Mouse (Mus musculus) heart, postnatal 0 days (tissue): ENCODE data around the gene Cela3b. TPM values are rescaled to one million over a fixed set of nuclear protein-coding genes. Genes with fewer than 3 reads are reported as not detected.

Experiments used
- ATAC-seq: fragments of 200-750 bp; cut with Nextera tagmentation; 2 replicates; pipeline ENCODE4 v1.8.0; 2017; ENCODE audit warnings: low read depth, moderate number of reproducible peaks, moderate library complexity; ENCODE audit not compliant: insufficient read depth
- DNase-seq: peaks from one replicate; pipeline ENCODE4 v3.0.0-alpha.2; 2016; ENCODE audit warnings: low spot score
- H3K27ac ChIP-seq: fragments of 300-500 bp; sonication (generic); 2 replicates; pipeline ENCODE4 v1.5.1; 2014; ENCODE audit warnings: low read depth, mild to moderate bottlenecking
- H3K27me3 ChIP-seq: fragments of 300-500 bp; sonication (generic); 2 replicates; pipeline ENCODE4 v1.6.1; 2014; ENCODE audit warnings: low read length, mixed read lengths; ENCODE audit not compliant: control insufficient read depth, insufficient read depth
- H3K36me3 ChIP-seq: fragments of 300-500 bp; sonication (generic); replicated peaks from 2 replicates; pipeline ENCODE4 v1.6.1; 2014; ENCODE audit warnings: low read length, mixed read lengths; ENCODE audit not compliant: control insufficient read depth, insufficient read depth
- H3K4me1 ChIP-seq: fragments of 300-500 bp; sonication (generic); 2 replicates; pipeline ENCODE4 v1.6.1; 2014; ENCODE audit warnings: antibody characterized with exemption; ENCODE audit not compliant: control insufficient read depth, insufficient read depth
- H3K4me2 ChIP-seq: fragments of 300-500 bp; sonication (generic); 2 replicates; pipeline ENCODE4 v1.6.1; 2014; ENCODE audit warnings: low read depth, mild to moderate bottlenecking, low read length, moderate library complexity
- H3K4me3 ChIP-seq: fragments of 300-500 bp; sonication (generic); 2 replicates; pipeline ENCODE4 v1.5.1; 2014; ENCODE audit warnings: low read depth, low read length
- H3K9ac ChIP-seq: fragments of 300-500 bp; sonication (generic); replicated peaks from 2 replicates; pipeline ENCODE4 v1.6.1; 2014; ENCODE audit warnings: low read depth, low read length, mixed read lengths
- H3K9me3 ChIP-seq: fragments of 300-500 bp; sonication (generic); replicated peaks from 2 replicates; pipeline ENCODE4 v1.6.1; 2016; ENCODE audit warnings: low read length; ENCODE audit not compliant: control insufficient read depth
- CTCF ChIP-seq: IDR thresholded peaks from 2 replicates; pipeline ENCODE4 v1.5.1; 2016; ENCODE audit warnings: antibody characterized with exemption, control low read depth, low read depth
- EP300 ChIP-seq: IDR thresholded peaks from 2 replicates; pipeline ENCODE4 v1.6.1; 2016; ENCODE audit warnings: antibody characterized with exemption, low read depth
- WGBS: fragments of 180-500 bp; shearing (Covaris S2); extraction: QIAGEN DNeasy Blood & Tissue Kit; methylation state at CpG from one replicate; pipeline ENCODE4 v1.1.7; 2014; 5-methylcytosine and 5-hydroxymethylcytosine counted together
- polyA plus RNA-seq: library from polyadenylated mRNA; unstranded; fragments of >200 nt; fragmentation: Nextera tagmentation; extraction: Ambion mirVana; gene quantifications from 2 replicates; pipeline ENCODE4 v1.2.1, GENCODE M21; 2015
- total RNA-seq: library from RNA; depleted of rRNA; stranded (reverse); fragments of >200 nt; gene quantifications from 2 replicates; pipeline ENCODE4 v1.2.3, GENCODE M21; 2014; ENCODE audit warnings: low replicate concordance

Cela3b gene
- total and polyA plus RNA-seq, 2 experiments from 2014 or later, result not detected

DNA sequence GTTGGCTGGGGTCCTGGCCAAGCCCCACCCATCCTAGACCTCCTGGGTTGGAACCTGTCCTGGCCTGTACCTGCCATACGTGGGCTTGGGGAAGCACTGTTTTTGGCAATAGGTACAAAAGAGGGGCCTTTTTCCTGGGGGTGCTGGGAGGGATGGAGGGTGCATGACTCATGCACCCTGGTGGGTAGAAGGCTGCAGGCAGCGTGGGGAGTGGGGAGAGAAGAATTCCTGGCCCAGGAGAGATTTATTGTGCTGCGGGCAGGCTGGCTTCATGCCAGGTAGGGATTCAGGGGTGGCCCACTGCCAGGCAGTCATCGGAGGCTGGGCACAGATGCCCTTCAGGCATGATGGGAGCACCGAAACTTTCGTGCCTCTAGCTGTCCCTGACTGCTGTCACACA lies 17.9 kb upstream of the Cela3b start:
- Histone ChIP-seq H3K4me2 (no peak overlapping the region), H3K27ac (peak overlapping the region; percentile 52), H3K9me3 (no peaks in the 10 kb centered on the region), H3K36me3 (no peaks in the 10 kb centered on the region), H3K27me3 (no peaks in the 10 kb centered on the region), H3K9ac (0 out of 2 replicates have a peak overlapping the region, but pooled peaks have one; percentile 23), H3K4me3 (no peak overlapping the region), H3K4me1 (peaks cover 26% of the 10 kb centered on the region)
- DNase-seq (peak; percentile 53), ATAC-seq (peak; percentile 72)
- 12% methylated on average over 6 of the region's 6 CpGs for WGBS
- TF ChIP-seq CTCF, result no peak
- no peak for TF ChIP-seq EP300

GRCm38 (mm10) chr4:137447363-137448196 lies 17.2 kb upstream of the Cela3b start:
- Histone ChIP-seq H3K4me2 (no peak overlapping the region), H3K27me3 (no peaks in the 10 kb centered on the region), H3K4me1 (peaks cover 25% of the 10 kb centered on the region), H3K4me3 (no peak overlapping the region), H3K27ac (peak overlapping the region; percentile 52), H3K36me3 (no peaks in the 10 kb centered on the region), H3K9ac (no peak overlapping the region), H3K9me3 (no peaks in the 10 kb centered on the region)
- no peak for DNase-seq
- WGBS, result 46% methylated on average over 7 of the region's 7 CpGs
- no peak for TF ChIP-seq EP300
- TF ChIP-seq CTCF, result no peak
- ATAC-seq, result no peak

DNA sequence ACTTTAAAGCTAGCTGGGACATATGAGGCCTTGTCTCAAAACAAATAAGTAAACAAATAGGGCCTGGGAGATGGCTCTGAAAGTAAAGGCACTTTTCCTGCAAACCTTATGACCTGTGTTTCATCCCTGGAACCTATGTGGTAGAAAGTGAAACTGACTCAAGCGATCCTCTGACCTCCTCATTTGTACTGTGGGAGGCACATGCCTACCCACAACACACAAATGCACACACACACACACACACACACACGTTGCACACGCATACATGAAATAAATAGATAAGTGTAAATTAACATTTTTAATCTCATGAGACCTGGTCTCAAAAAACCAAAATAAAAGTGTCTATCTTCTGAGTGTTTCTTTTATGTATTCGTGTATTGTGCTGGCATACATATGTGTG lies 15.5 kb upstream of the Cela3b start:
- TF ChIP-seq CTCF, result no peak
- no peak for TF ChIP-seq EP300
- Histone ChIP-seq H3K4me1 (peaks cover 25% of the 10 kb centered on the region), H3K36me3 (no peaks in the 10 kb centered on the region), H3K4me3 (no peak overlapping the region), H3K4me2 (no peak overlapping the region), H3K9me3 (no peaks in the 10 kb centered on the region), H3K9ac (no peak overlapping the region), H3K27ac (no peak overlapping the region), H3K27me3 (no peaks in the 10 kb centered on the region)
- ATAC-seq (no peak), DNase-seq (no peak)
- 93% methylated on average over 4 of the region's 4 CpGs for WGBS

- TF ChIP-seq EP300 (no peak), CTCF (peak; percentile 90)
- no peaks in the 10 kb centered on the region for H3K9me3 ChIP-seq
- H3K27me3 ChIP-seq, result no peaks in the 10 kb centered on the region
- ATAC-seq (no peak), DNase-seq (peak; percentile 61)
- 23% methylated on average over 5 of the region's 5 CpGs for WGBS
- no peak overlapping the region for H3K27ac ChIP-seq
- H3K9ac ChIP-seq, result no peak overlapping the region
- H3K36me3 ChIP-seq, result no peaks in the 10 kb centered on the region
- peaks cover 10% of the 10 kb centered on the region for H3K4me1 ChIP-seq
- no peak overlapping the region for H3K4me3 ChIP-seq
- H3K4me2 ChIP-seq, result no peak overlapping the region
Measured at GRCm38 (mm10) chr4:137443625-137444024, 13.3 kb upstream of the Cela3b start.

DNA sequence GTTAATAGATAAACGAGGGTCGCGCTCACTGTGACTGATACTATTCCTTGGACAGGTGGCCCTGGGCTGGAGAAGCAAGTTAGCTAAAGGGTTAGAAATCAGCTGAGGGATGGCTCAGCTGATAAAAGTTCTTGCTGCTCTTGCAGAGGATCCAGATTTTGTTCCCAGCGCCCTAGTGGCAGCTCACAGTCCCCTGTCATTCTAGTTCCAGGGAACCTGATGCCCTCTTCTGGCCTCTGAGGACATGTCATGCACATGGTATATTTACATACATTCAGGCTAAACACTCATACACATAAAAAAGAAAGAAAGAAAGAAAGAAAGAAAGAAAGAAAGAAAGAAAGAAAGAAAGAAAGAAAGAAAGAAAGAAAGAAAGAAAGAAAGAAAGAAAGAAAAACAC lies 11.0 kb upstream of the Cela3b start:
- no peak for TF ChIP-seq EP300
- no peak for TF ChIP-seq CTCF
- Histone ChIP-seq H3K9ac (no peak overlapping the region), H3K9me3 (no peaks in the 10 kb centered on the region), H3K27me3 (no peaks in the 10 kb centered on the region), H3K4me1 (no peaks in the 10 kb centered on the region), H3K4me3 (no peak overlapping the region), H3K4me2 (no peak overlapping the region), H3K36me3 (no peaks in the 10 kb centered on the region), H3K27ac (no peak overlapping the region)
- DNase-seq (no peak), ATAC-seq (no peak)
- 77% methylated on average over 4 of the region's 4 CpGs for WGBS
